In genomic region chr9:43984181-43985062, GRCm38 (mm10) we compare ENCODE assay signal across 7 mouse cellular contexts. TPM values are rescaled to one million over a fixed set of nuclear protein-coding genes. Genes with fewer than 3 reads are reported as not detected.
DNase-seq lines count a peak whose midpoint lies in the region; ATAC-seq and TF ChIP-seq lines count a peak whose summit lies in the region.

No protein-coding gene starts in this region.

- H3K9me3 ChIP-seq in hindbrain, embryonic 16.5 days (ENCODE audit: control insufficient read depth, low read length): no peaks in the 10 kb centered on the region
- H3K9me3 ChIP-seq in midbrain, embryonic 10.5 days (replicated peaks): no peaks in the 10 kb centered on the region

- TF ChIP-seq CTCF in small intestine, adult 2 months (IDR thresholded peaks at IDR 0.05; ENCODE audit: extremely low read depth, insufficient read length, insufficient replicate concordance, low read depth, low read length): peak; percentile 74; the same call in 1 of the 2 replicates

- H3K4me2 ChIP-seq in hindbrain, embryonic 16.5 days (ENCODE audit: low read length): no peak overlapping the region

- WGBS in hindbrain, embryonic 16.5 days: 50% methylated on average over 7 of the region's 8 CpGs
- 56% methylated on average over 8 of the region's 8 CpGs for WGBS in midbrain, embryonic 10.5 days
- 44% methylated on average over 8 of the region's 8 CpGs for whole genome bisulfite sequencing in small intestine, adult 2 months

- no peaks in the 10 kb centered on the region for H3K36me3 ChIP-seq in hindbrain, embryonic 16.5 days (ENCODE audit: control insufficient read depth, insufficient read depth, low read length)
- no peaks in the 10 kb centered on the region for H3K36me3 ChIP-seq in midbrain, embryonic 10.5 days
- H3K36me3 ChIP-seq in small intestine, adult 2 months (ENCODE audit: control insufficient read depth, insufficient read depth, low read length): no peaks in the 10 kb centered on the region

- peak; percentile 87 for DNase-seq in ZHBTc4 (ENCODE audit: low read depth, low spot score)
- DNase-seq in cerebellum, adult 9-11 months: peak; percentile 87
- peak; percentile 78 to 88 for DNase-seq in frontal cortex, postnatal 14 days (ENCODE audit: low spot score in 2 of 2)
- peak; percentile 81 to 87 for DNase-seq in layer of hippocampus, postnatal 36 days
- peak; percentile 81 for DNase-seq in midbrain, embryonic 10.5 days (ENCODE audit: low spot score)

- no peak overlapping the region for H3K9ac ChIP-seq in hindbrain, embryonic 16.5 days (ENCODE audit: low read depth, low read length)

- no peaks in the 10 kb centered on the region for H3K27me3 ChIP-seq in hindbrain, embryonic 16.5 days (replicated peaks; ENCODE audit: control insufficient read depth, insufficient read depth, low read length)
- H3K27me3 ChIP-seq in midbrain, embryonic 10.5 days (ENCODE audit: low read depth, poor library complexity, severe bottlenecking): no peaks in the 10 kb centered on the region; the same call in 1 of the 2 replicates
- no peaks in the 10 kb centered on the region for H3K27me3 ChIP-seq in small intestine, adult 2 months (ENCODE audit: control insufficient read depth, insufficient read depth, low read length)

- peak; percentile 76 for ATAC-seq in hindbrain, embryonic 16.5 days

- H3K4me3 ChIP-seq in hindbrain, embryonic 16.5 days (ENCODE audit: low read length): no peak overlapping the region
- H3K4me3 ChIP-seq in midbrain, embryonic 10.5 days: no peak overlapping the region
- no peak overlapping the region for H3K4me3 ChIP-seq in small intestine, adult 2 months (ENCODE audit: low read depth, low read length)

- H3K4me1 ChIP-seq in hindbrain, embryonic 16.5 days (ENCODE audit: control insufficient read depth, insufficient read depth, low read depth, low read length): no peaks in the 10 kb centered on the region
- H3K4me1 ChIP-seq in midbrain, embryonic 10.5 days: peaks cover 15% of the 10 kb centered on the region
- no peaks in the 10 kb centered on the region for H3K4me1 ChIP-seq in small intestine, adult 2 months (ENCODE audit: control insufficient read depth, insufficient read depth, insufficient read length, low read length)

- TF ChIP-seq POLR2A in small intestine, adult 2 months (IDR thresholded peaks at IDR 0.05; ENCODE audit: low read depth, low read length): no peak

- no peak overlapping the region for H3K27ac ChIP-seq in hindbrain, embryonic 16.5 days (ENCODE audit: low read depth, low read length)
- no peak overlapping the region for H3K27ac ChIP-seq in midbrain, embryonic 10.5 days (replicated peaks)
- H3K27ac ChIP-seq in small intestine, adult 2 months (ENCODE audit: insufficient read depth, low read depth, low read length): no peak overlapping the region

RNA-seq across cellular contexts. Expression of gene Thy1, which starts 58.8 kb away (rescaled TPM):
- 10.2 and 18.7 TPM in 2 replicates for polyA plus RNA-seq in hindbrain, embryonic 16.5 days (2015; fragmentation: Nextera tagmentation; extraction: Ambion mirVana)
- total RNA-seq in layer of hippocampus, postnatal 36 days (2021): 100 to 1,000 TPM; 786 to 920 TPM
- polyA plus RNA-seq in midbrain, embryonic 10.5 days (2016; fragmentation: Nextera tagmentation; extraction: Ambion mirVana): not detected in 2 replicates
- 17.0 and 20.7 TPM in 2 replicates for polyA plus RNA-seq in small intestine, adult 2 months (2012; rRNA removed)

Comparison
In these comparisons a context has a peak if more than half of its experiments do, and no peak if none do; other contexts are left out.
1. RNA of gene Thy1, which starts 58.8 kb away (polyA plus RNA-seq): 17.0 to 20.7 TPM in small intestine, adult 2 months and 10.2 to 18.7 TPM in hindbrain, embryonic 16.5 days; not detected in midbrain, embryonic 10.5 days; every median in the first group is over 10 times any median in the second.
2. Peak in every context shown above with its lines, with median percentiles within 50 percentile points of each other: DNase-seq.